8 mouse cellular contexts compared by ENCODE assay signal in the genomic region with DNA sequence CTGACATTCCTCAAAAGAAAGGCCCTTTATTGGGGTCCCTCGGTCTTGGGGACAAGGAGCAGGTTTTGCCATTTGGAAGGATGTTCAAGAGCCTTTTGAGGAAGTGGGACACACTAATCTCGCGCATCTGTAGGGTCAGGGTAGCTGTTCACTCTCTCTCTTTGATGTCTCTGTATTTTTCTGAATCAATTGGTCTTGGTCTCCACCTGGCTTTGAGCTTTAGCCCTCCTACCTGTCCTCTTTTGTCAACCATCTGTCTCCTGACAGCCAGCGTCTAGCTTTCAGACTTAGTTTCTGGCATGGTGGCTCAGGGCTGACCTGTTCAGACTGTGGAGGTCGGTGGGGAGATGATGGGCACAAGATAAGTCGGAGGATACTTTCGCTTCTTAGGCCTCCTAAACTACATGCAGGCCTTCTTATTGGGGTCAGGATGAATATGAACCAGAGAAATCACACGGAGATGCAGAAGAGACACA. TPM values are rescaled to one million over a fixed set of nuclear protein-coding genes. Genes with fewer than 3 reads are reported as not detected.
A peak's percentile ranks its signal among the peaks of the same experiment; 100 is the strongest.
DNase-seq lines count a peak whose midpoint lies in the region; ATAC-seq and TF ChIP-seq lines count a peak whose summit lies in the region.

No protein-coding gene starts in this region.

- peak overlapping the region; percentile 58 for H3K9ac ChIP-seq in heart, adult 2 months (ENCODE audit: low read depth, low read length)
- no peak overlapping the region for H3K9ac ChIP-seq in ES-Bruce4 (ENCODE audit: low read depth, poor library complexity, severe bottlenecking)
- peak overlapping the region; percentile 84 for H3K9ac ChIP-seq in forebrain, postnatal 0 days

- 34% methylated on average over 8 of the region's 8 CpGs for WGBS in heart, adult 2 months
- 13% methylated on average over 8 of the region's 8 CpGs for WGBS in forebrain, postnatal 0 days

- peak overlapping the region; percentile 80 for H3K4me2 ChIP-seq in forebrain, postnatal 0 days (ENCODE audit: low read depth)

- no peak for TF ChIP-seq CTCF in heart, adult 2 months (IDR thresholded peaks at IDR 0.05)
- no peak for TF ChIP-seq CTCF in ES-Bruce4 (IDR thresholded peaks at IDR 0.05; ENCODE audit: low read depth, low read length)
- no peak for TF ChIP-seq CTCF in forebrain, postnatal 0 days (IDR thresholded peaks at IDR 0.05; ENCODE audit: low read depth)

- peaks cover 5% of the 10 kb centered on the region for H3K4me1 ChIP-seq in heart, adult 2 months (ENCODE audit: control insufficient read depth, insufficient read depth, low read length)
- peaks cover 20% of the 10 kb centered on the region for H3K4me1 ChIP-seq in ES-Bruce4 (ENCODE audit: control insufficient read depth, insufficient read depth, low read length)
- H3K4me1 ChIP-seq in forebrain, postnatal 0 days (ENCODE audit: insufficient read depth): peaks cover 19% of the 10 kb centered on the region

- TF ChIP-seq EP300 in heart, adult 2 months (IDR thresholded peaks at IDR 0.05; ENCODE audit: insufficient read depth, low read depth, low read length): no peak
- TF ChIP-seq EP300 in ES-Bruce4 (IDR thresholded peaks at IDR 0.05; ENCODE audit: insufficient read depth, low read depth, low read length): no peak

- no peak for DNase-seq in heart, adult 2 months
- no peak for DNase-seq in heart, postnatal 4 days
- no peak for DNase-seq in forebrain, postnatal 0 days
- no peak for DNase-seq in retina, postnatal 1 day
- no peak for DNase-seq in kidney, postnatal 36 days
- DNase-seq in layer of hippocampus, adult 11-12 months (ENCODE audit: low spot score): no peak

- no peaks in the 10 kb centered on the region for H3K27me3 ChIP-seq in heart, adult 2 months (ENCODE audit: control insufficient read depth, insufficient read depth, low read length)
- no peaks in the 10 kb centered on the region for H3K27me3 ChIP-seq in ES-Bruce4 (ENCODE audit: control insufficient read depth, insufficient read depth, low read length, poor library complexity, severe bottlenecking)
- no peaks in the 10 kb centered on the region for H3K27me3 ChIP-seq in forebrain, postnatal 0 days (ENCODE audit: insufficient read depth, low read length)

- no peaks in the 10 kb centered on the region for H3K79me2 ChIP-seq in heart, adult 2 months (replicated peaks; ENCODE audit: control insufficient read depth, insufficient read depth, low read length)

- intact Hi-C loops in heart, adult 2 months (cut with DNase I): no loop called here

- no peaks in the 10 kb centered on the region for H3K9me3 ChIP-seq in ES-Bruce4 (replicated peaks; ENCODE audit: control insufficient read depth, insufficient read depth, low read length, poor library complexity, severe bottlenecking)
- no peaks in the 10 kb centered on the region for H3K9me3 ChIP-seq in forebrain, postnatal 0 days (ENCODE audit: low read length)

- no peaks in the 10 kb centered on the region for H3K36me3 ChIP-seq in heart, adult 2 months (ENCODE audit: control insufficient read depth, insufficient read depth, low read length)
- no peaks in the 10 kb centered on the region for H3K36me3 ChIP-seq in ES-Bruce4 (ENCODE audit: control insufficient read depth, insufficient read depth, low read length, poor library complexity, severe bottlenecking)
- H3K36me3 ChIP-seq in forebrain, postnatal 0 days (ENCODE audit: insufficient read depth): peaks cover 5% of the 10 kb centered on the region; the same call in 1 of the 2 replicates

- H3K4me3 ChIP-seq in heart, adult 2 months: peak overlapping the region; percentile 89
- peak overlapping the region; percentile 73 for H3K4me3 ChIP-seq in ES-Bruce4 (ENCODE audit: low read depth, low read length)
- H3K4me3 ChIP-seq in forebrain, postnatal 0 days (ENCODE audit: low read depth, low read length): peak overlapping the region; percentile 95

- H3K27ac ChIP-seq in heart, adult 2 months: peak overlapping the region; percentile 34
- H3K27ac ChIP-seq in ES-Bruce4 (ENCODE audit: insufficient read depth, low read length): no peak overlapping the region
- 0 out of 2 replicates have a peak overlapping the region, but pooled peaks have one; percentile 35 for H3K27ac ChIP-seq in forebrain, postnatal 0 days (ENCODE audit: low read depth, low read length)

- ATAC-seq in forebrain, postnatal 0 days: no peak
- peak; percentile 13 for ATAC-seq in megakaryocyte, adult 5-6 weeks (ENCODE audit: poor library complexity, severe bottlenecking)

- no peak for TF ChIP-seq POLR2A in heart, adult 2 months (IDR thresholded peaks at IDR 0.05; ENCODE audit: insufficient read depth, low read depth, low read length)
- TF ChIP-seq POLR2A in ES-Bruce4 (IDR thresholded peaks at IDR 0.05; ENCODE audit: insufficient read depth, low read length): no peak

RNA-seq across cellular contexts. Expression of a gene that starts 0.7 kb away (rescaled TPM):
- total RNA-seq in heart, adult 2 months (2021): 1 to 10 TPM; 3.8 to 3.9 TPM
- 16.9 and 21.1 TPM in 2 replicates for polyA plus RNA-seq in heart, adult 2 months (2012; rRNA removed)
- 1 to 10 TPM; 7.5 to 8.1 TPM for total RNA-seq in heart, postnatal 4 days (2021)
- 13.3 and 18.8 TPM in 2 replicates for polyA plus RNA-seq in ES-Bruce4 (2011; ENCODE audit: insufficient read depth, insufficient read length, low read depth, missing spikeins)
- total RNA-seq in forebrain, postnatal 0 days (2014; rRNA removed): 75.2 and 94.1 TPM in 2 replicates
- 24.2 and 28.4 TPM in 2 replicates for polyA plus RNA-seq in forebrain, postnatal 0 days (2015; fragmentation: Nextera tagmentation; extraction: Ambion mirVana)
- total RNA-seq in megakaryocyte, adult 5-6 weeks (2015): 0.04 TPM in 1 of 2 replicates, not detected in the other
- not detected in 2 replicates for total RNA-seq in megakaryocyte, adult 5-6 weeks (2017)

RNA-seq across cellular contexts. Expression of a gene that starts 17.4 kb away (rescaled TPM):
- total RNA-seq in heart, adult 2 months (2021): 1 to 10 TPM; 1.5 to 2.1 TPM
- 3.3 and 4.9 TPM in 2 replicates for polyA plus RNA-seq in heart, adult 2 months (2012; rRNA removed)
- 1 to 10 TPM in 1 of 2 experiments, under 1 TPM in 1; 0.54 to 1.2 TPM for total RNA-seq in heart, postnatal 4 days (2021)
- polyA plus RNA-seq in ES-Bruce4 (2011; ENCODE audit: insufficient read depth, insufficient read length, low read depth, missing spikeins): not detected in 2 replicates
- 1.2 and 1.3 TPM in 2 replicates for total RNA-seq in forebrain, postnatal 0 days (2014; rRNA removed)
- 1.8 and 3.3 TPM in 2 replicates for polyA plus RNA-seq in forebrain, postnatal 0 days (2015; fragmentation: Nextera tagmentation; extraction: Ambion mirVana)
- 77.5 and 85.2 TPM in 2 replicates for total RNA-seq in megakaryocyte, adult 5-6 weeks (2015)
- total RNA-seq in megakaryocyte, adult 5-6 weeks (2017): 103 and 115 TPM in 2 replicates

RNA-seq across cellular contexts. Expression of a gene that starts 25.7 kb away (rescaled TPM):
- 1 to 10 TPM; 4.5 to 6.3 TPM for total RNA-seq in heart, adult 2 months (2021)
- polyA plus RNA-seq in heart, adult 2 months (2012; rRNA removed): 5.8 and 7.8 TPM in 2 replicates
- 1 to 10 TPM; 5.3 to 6.0 TPM for total RNA-seq in heart, postnatal 4 days (2021)
- polyA plus RNA-seq in ES-Bruce4 (2011; ENCODE audit: insufficient read depth, insufficient read length, low read depth, missing spikeins): 4.0 and 5.7 TPM in 2 replicates
- 38.7 and 39.2 TPM in 2 replicates for total RNA-seq in forebrain, postnatal 0 days (2014; rRNA removed)
- 39.7 and 45.8 TPM in 2 replicates for polyA plus RNA-seq in forebrain, postnatal 0 days (2015; fragmentation: Nextera tagmentation; extraction: Ambion mirVana)
- 3.3 and 3.8 TPM in 2 replicates for total RNA-seq in megakaryocyte, adult 5-6 weeks (2015)
- 4.4 and 5.0 TPM in 2 replicates for total RNA-seq in megakaryocyte, adult 5-6 weeks (2017)

RNA-seq across cellular contexts. Expression of a gene that starts 25.7 kb away (rescaled TPM):
- total RNA-seq in heart, adult 2 months (2021): 10 to 100 TPM; 28.3 to 32.1 TPM
- 46.8 and 67.9 TPM in 2 replicates for polyA plus RNA-seq in heart, adult 2 months (2012; rRNA removed)
- total RNA-seq in heart, postnatal 4 days (2021): 10 to 100 TPM; 33.9 to 34.2 TPM
- polyA plus RNA-seq in ES-Bruce4 (2011; ENCODE audit: insufficient read depth, insufficient read length, low read depth, missing spikeins): 48.5 and 52.1 TPM in 2 replicates
- 47.6 and 52.7 TPM in 2 replicates for total RNA-seq in forebrain, postnatal 0 days (2014; rRNA removed)
- 83.3 and 88.9 TPM in 2 replicates for polyA plus RNA-seq in forebrain, postnatal 0 days (2015; fragmentation: Nextera tagmentation; extraction: Ambion mirVana)
- total RNA-seq in megakaryocyte, adult 5-6 weeks (2015): 51.3 and 61.3 TPM in 2 replicates
- total RNA-seq in megakaryocyte, adult 5-6 weeks (2017): 68.0 and 72.8 TPM in 2 replicates

RNA-seq across cellular contexts. Expression of a gene that starts 35.3 kb away (rescaled TPM):
- 10 to 100 TPM; 22.6 to 30.9 TPM for total RNA-seq in heart, adult 2 months (2021)
- polyA plus RNA-seq in heart, adult 2 months (2012; rRNA removed): 23.3 and 25.6 TPM in 2 replicates
- 1 to 10 TPM; 3.2 to 3.4 TPM for total RNA-seq in heart, postnatal 4 days (2021)
- 0.90 TPM in 1 of 2 replicates, not detected in the other for polyA plus RNA-seq in ES-Bruce4 (2011; ENCODE audit: insufficient read depth, insufficient read length, low read depth, missing spikeins)
- total RNA-seq in forebrain, postnatal 0 days (2014; rRNA removed): 0.24 and 1.5 TPM in 2 replicates
- polyA plus RNA-seq in forebrain, postnatal 0 days (2015; fragmentation: Nextera tagmentation; extraction: Ambion mirVana): 0.39 and 0.62 TPM in 2 replicates
- 1.1 and 4.4 TPM in 2 replicates for total RNA-seq in megakaryocyte, adult 5-6 weeks (2015)
- not detected in 2 replicates for total RNA-seq in megakaryocyte, adult 5-6 weeks (2017)

Comparison
In these comparisons a context has a peak if more than half of its experiments do, and no peak if none do; other contexts are left out.
1. RNA of a gene that starts 17.4 kb away (total RNA-seq): 77.5 to 115 TPM in megakaryocyte, adult 5-6 weeks; 1.5 to 2.1 TPM in heart, adult 2 months, 1.2 to 1.3 TPM in forebrain, postnatal 0 days and 0.54 to 1.2 TPM in heart, postnatal 4 days; every median in the first group is over 10 times any median in the second.
2. Peak in every context shown above with its lines, with median percentiles within 50 percentile points of each other: H3K4me3 ChIP-seq.